ENCODE assay signal across 32 mouse cellular contexts in the genomic region with DNA sequence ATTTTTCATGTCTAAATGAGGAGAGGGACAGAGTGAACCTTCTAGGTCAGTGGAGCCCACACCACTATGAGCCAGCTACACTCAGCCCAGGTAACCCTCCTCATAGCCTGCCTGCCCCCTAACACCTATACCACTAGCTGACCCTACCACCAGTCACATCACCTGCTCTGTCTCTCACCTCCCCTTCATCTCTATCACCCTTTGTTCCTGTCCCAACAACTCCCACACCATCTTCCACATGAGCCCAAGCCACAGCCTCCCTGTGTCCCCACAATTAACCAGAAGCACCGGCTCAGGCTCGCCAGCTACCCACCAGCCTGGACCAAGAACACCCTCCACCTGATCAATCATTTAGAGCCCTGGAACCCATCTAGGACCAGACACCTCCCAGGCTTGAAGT.
"Had no signal": no experiment of that assay in that cellular context is flagged by ENCODE, and none has a peak within 500 bp of the region (broad histone marks: within the 10 kb centered on the region; RNA-seq: fewer than 3 reads in every experiment).

No protein-coding gene starts in this region.

- H3K27me3 ChIP-seq: heart, embryonic 13.5 days; heart, embryonic 15.5 days; hindbrain, embryonic 12.5 days; hindbrain, embryonic 15.5 days; intestine, embryonic 15.5 days; kidney, embryonic 15.5 days had no signal

- ATAC-seq: hindbrain, postnatal 0 days; inflammation-experienced regulatory T-cells, adult 6 months; intestine, embryonic 15.5 days; intestine, embryonic 16.5 days; intestine, postnatal 0 days had no signal

- H3K4me2 ChIP-seq: heart, embryonic 11.5 days; heart, embryonic 13.5 days; heart, embryonic 15.5 days; hindbrain, embryonic 12.5 days; hindbrain, embryonic 14.5 days; hindbrain, embryonic 15.5 days; intestine, embryonic 15.5 days; kidney, embryonic 15.5 days had no signal

- H3K9ac ChIP-seq: heart, embryonic 13.5 days; heart, embryonic 15.5 days; hindbrain, embryonic 12.5 days; hindbrain, embryonic 14.5 days; hindbrain, embryonic 15.5 days; intestine, embryonic 15.5 days; kidney, embryonic 15.5 days had no signal

- H3K9me3 ChIP-seq: heart, embryonic 13.5 days; heart, embryonic 15.5 days; hindbrain, embryonic 10.5 days; hindbrain, embryonic 12.5 days; hindbrain, embryonic 15.5 days; intestine, embryonic 15.5 days; kidney, embryonic 15.5 days had no signal

- H3K27ac ChIP-seq: heart, adult 2 months; heart, embryonic 13.5 days; heart, embryonic 15.5 days; hindbrain, embryonic 10.5 days; hindbrain, embryonic 12.5 days; hindbrain, embryonic 14.5 days; hindbrain, embryonic 15.5 days; hindbrain, postnatal 0 days; intestine, embryonic 15.5 days; kidney, embryonic 15.5 days; kidney, postnatal 0 days; layer of hippocampus, adult 2 months; left cerebral cortex, adult 2 months had no signal

- H3K4me1 ChIP-seq: heart, embryonic 13.5 days; heart, embryonic 15.5 days; hindbrain, embryonic 10.5 days; hindbrain, embryonic 12.5 days; hindbrain, embryonic 15.5 days; intestine, embryonic 15.5 days; kidney, embryonic 15.5 days had no signal

- DNase-seq: heart, adult 2 months; heart, postnatal 10 days; heart, postnatal 36 days; heart, postnatal 4 days; kidney, adult 11 months; kidney, adult 18-20 months; kidney, adult 2 months; kidney, adult 8-10 months; kidney, adult 9 months; kidney, postnatal 10 days; kidney, postnatal 14 days; kidney, postnatal 25 days; kidney, postnatal 36 days; kidney, postnatal 4 days; layer of hippocampus, adult 9-11 months; layer of hippocampus, postnatal 36 days had no signal

- H3K4me3 ChIP-seq: heart, adult 2 months; heart, embryonic 13.5 days; heart, embryonic 15.5 days; hindbrain, embryonic 10.5 days; hindbrain, embryonic 12.5 days; hindbrain, embryonic 15.5 days; intestine, embryonic 15.5 days; kidney, embryonic 15.5 days; layer of hippocampus, adult 2 months; left cerebral cortex, adult 2 months had no signal
